Mouse (Mus musculus) midbrain, embryonic 16.5 days (tissue): ENCODE results near the gene Armc2. TPM values are rescaled to one million over a fixed set of nuclear protein-coding genes. Genes with fewer than 3 reads are reported as not detected.

ENCODE experiments used
- ATAC-seq: fragments of 200-750 bp; cut with Nextera tagmentation; 2 replicates; pipeline ENCODE4 v1.8.0; 2017; ENCODE audit warnings: moderate TSS enrichment
- H3K27ac ChIP-seq: fragments of 300-500 bp; sonication (generic); 2 replicates; pipeline ENCODE4 v1.5.1; 2014; ENCODE audit warnings: mild to moderate bottlenecking, low read length, mixed read lengths
- H3K27me3 ChIP-seq: fragments of 300-500 bp; sonication (generic); 2 replicates; pipeline ENCODE4 v1.6.1; 2014; ENCODE audit warnings: low read depth, low read length, mixed read lengths; ENCODE audit not compliant: control insufficient read depth, insufficient read depth
- H3K36me3 ChIP-seq: fragments of 300-500 bp; sonication (generic); 2 replicates; pipeline ENCODE4 v1.6.1; 2014; ENCODE audit warnings: mild to moderate bottlenecking, low read length, moderate library complexity, mixed read lengths; ENCODE audit not compliant: control insufficient read depth, insufficient read depth
- H3K4me1 ChIP-seq: fragments of 300-500 bp; sonication (generic); 2 replicates; pipeline ENCODE4 v1.6.1; 2014; ENCODE audit warnings: mild to moderate bottlenecking, low read length, mixed read lengths; ENCODE audit not compliant: control insufficient read depth, insufficient read depth
- H3K4me2 ChIP-seq: fragments of 300-500 bp; sonication (generic); 2 replicates; pipeline ENCODE4 v1.6.1; 2014; ENCODE audit warnings: mild to moderate bottlenecking, low read length, mixed read lengths
- H3K4me3 ChIP-seq: fragments of 300-500 bp; sonication (generic); 2 replicates; pipeline ENCODE4 v1.5.1; 2014; ENCODE audit warnings: low read depth, mild to moderate bottlenecking, low read length, moderate library complexity, mixed read lengths
- H3K9ac ChIP-seq: fragments of 300-500 bp; sonication (generic); 2 replicates; pipeline ENCODE4 v1.6.1; 2014; ENCODE audit warnings: low read depth, low read length, mixed read lengths
- H3K9me3 ChIP-seq: fragments of 300-500 bp; sonication (generic); replicated peaks from 2 replicates; pipeline ENCODE4 v1.6.1; 2014; ENCODE audit warnings: mild to moderate bottlenecking, low read length, mixed read lengths; ENCODE audit not compliant: control insufficient read depth, poor library complexity, severe bottlenecking
- WGBS: fragments of 180-500 bp; shearing (Covaris S2); extraction: QIAGEN DNeasy Blood & Tissue Kit; methylation state at CpG from one replicate; pipeline ENCODE4 v1.1.7; 2014; 5-methylcytosine and 5-hydroxymethylcytosine counted together
- polyA plus RNA-seq: library from polyadenylated mRNA; unstranded; fragments of >200 nt; fragmentation: Nextera tagmentation; extraction: Ambion mirVana; gene quantifications from 2 replicates; pipeline ENCODE4 v1.2.1, GENCODE M21; 2015

The Armc2 gene
- polyA plus RNA-seq, 1 experiment from 2014 or later = 12.1 TPM

DNA sequence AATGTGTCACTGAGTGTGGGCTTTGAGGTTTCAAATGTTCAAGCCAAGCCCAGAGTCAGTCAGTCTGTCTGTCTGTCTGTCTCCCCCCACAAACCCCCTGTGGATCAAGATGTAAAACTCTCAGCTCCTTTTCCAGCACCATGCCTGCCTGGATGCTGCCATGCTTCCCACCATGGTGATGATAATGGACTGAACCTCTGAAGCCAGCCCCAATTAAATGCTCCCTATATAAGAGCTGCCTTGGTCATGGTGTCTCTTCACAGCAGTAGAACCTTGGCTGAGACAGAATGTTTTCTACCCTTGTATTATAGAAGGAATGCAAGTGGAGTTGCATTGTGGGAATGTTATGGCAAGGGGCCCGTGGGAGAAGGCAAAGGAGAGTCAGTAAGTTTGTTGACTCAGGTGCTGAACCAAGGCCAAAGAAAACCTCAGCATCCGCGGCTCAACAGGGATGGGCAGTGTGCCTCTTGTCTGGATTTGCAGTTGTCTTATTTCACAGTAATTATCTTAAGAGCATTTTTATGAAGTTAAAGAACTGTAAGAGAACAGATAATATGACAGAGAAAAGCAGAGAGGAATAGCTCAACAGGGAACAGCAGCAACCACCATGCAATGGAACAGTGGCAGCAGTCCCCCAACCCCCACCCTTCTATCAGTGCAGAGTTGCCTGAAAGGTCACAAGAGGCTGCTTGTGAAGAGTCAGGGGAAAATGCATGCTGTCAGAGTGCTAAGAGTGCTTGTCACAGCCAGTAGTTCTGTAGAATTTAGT is 152.0 kb downstream of the Armc2 start:
- Histone ChIP-seq H3K4me1 (peaks cover 3% of the 10 kb centered on the region; the same call in 1 of the 2 replicates), H3K4me2 (no peak overlapping the region), H3K4me3 (no peak overlapping the region), H3K27me3 (no peaks in the 10 kb centered on the region), H3K36me3 (no peaks in the 10 kb centered on the region), H3K9me3 (no peaks in the 10 kb centered on the region), H3K9ac (no peak overlapping the region), H3K27ac (no peak overlapping the region)
- no peak for ATAC-seq
- WGBS = 75% methylated on average over 3 of the region's 3 CpGs

Other genes starting within 250 kb of the Armc2 start
- 15.9 and 17.8 TPM in 2 replicates for gene Cep57l1, start 208.6 kb downstream of the Armc2 start, polyA plus RNA-seq
- 33.6 and 38.6 TPM in 2 replicates for gene Sesn1, start 208.5 kb downstream of the Armc2 start, polyA plus RNA-seq